Mouse (Mus musculus) lung, postnatal 0 days (tissue): ENCODE results near the gene Smim12. TPM values are rescaled to one million over a fixed set of nuclear protein-coding genes. Genes with fewer than 3 reads are reported as not detected.

Experiments used
- ATAC-seq: fragments of 200-750 bp; cut with Nextera tagmentation; 2 replicates; pipeline ENCODE4 v1.8.0; 2017; ENCODE audit warnings: moderate library complexity
- DNase-seq: peaks from one replicate; pipeline ENCODE4 v3.0.0-alpha.2; 2016; ENCODE audit warnings: low spot score
- H3K27ac ChIP-seq: fragments of 300-500 bp; sonication (generic); 2 replicates; pipeline ENCODE4 v1.5.1; 2014; ENCODE audit warnings: antibody characterized with exemption, mild to moderate bottlenecking, low read length, mixed read lengths
- H3K27me3 ChIP-seq: fragments of 300-500 bp; sonication (generic); replicated peaks from 2 replicates; pipeline ENCODE4 v1.6.1; 2014; ENCODE audit warnings: low read length, mixed read lengths; ENCODE audit not compliant: insufficient read depth
- H3K36me3 ChIP-seq: fragments of 300-500 bp; sonication (generic); 2 replicates; pipeline ENCODE4 v1.6.1; 2014; ENCODE audit warnings: low read length, mixed read lengths; ENCODE audit not compliant: insufficient read depth
- H3K4me1 ChIP-seq: fragments of 300-500 bp; sonication (generic); 2 replicates; pipeline ENCODE4 v1.6.1; 2014; ENCODE audit warnings: antibody characterized with exemption, low read depth, low read length, mixed read lengths; ENCODE audit not compliant: insufficient read depth
- H3K4me2 ChIP-seq: fragments of 300-500 bp; sonication (generic); replicated peaks from 2 replicates; pipeline ENCODE4 v1.6.1; 2014; ENCODE audit warnings: low read depth, mild to moderate bottlenecking, low read length, moderate library complexity, mixed read lengths
- H3K4me3 ChIP-seq: fragments of 300-500 bp; sonication (generic); 2 replicates; pipeline ENCODE4 v1.5.1; 2014; ENCODE audit warnings: low read depth, low read length
- H3K9ac ChIP-seq: fragments of 300-500 bp; sonication (generic); replicated peaks from 2 replicates; pipeline ENCODE4 v1.6.1; 2014; ENCODE audit warnings: low read depth, mild to moderate bottlenecking
- H3K9me3 ChIP-seq: fragments of 300-500 bp; sonication (generic); 2 replicates; pipeline ENCODE4 v1.6.1; 2016; ENCODE audit warnings: low read length, mixed read lengths
- CTCF ChIP-seq: IDR thresholded peaks from 2 replicates; pipeline ENCODE4 v1.5.1; 2016; ENCODE audit warnings: antibody characterized with exemption, mild to moderate bottlenecking
- EP300 ChIP-seq: IDR thresholded peaks from 2 replicates; pipeline ENCODE4 v1.6.1; 2016; ENCODE audit warnings: antibody characterized with exemption, mild to moderate bottlenecking, control low read depth
- WGBS: fragments of 180-500 bp; shearing (Covaris S2); extraction: QIAGEN DNeasy Blood & Tissue Kit; methylation state at CpG from one replicate; pipeline ENCODE4 v1.1.7; 2014; 5-methylcytosine and 5-hydroxymethylcytosine counted together
- polyA plus RNA-seq: library from polyadenylated mRNA; unstranded; fragments of >200 nt; fragmentation: Nextera tagmentation; extraction: Ambion mirVana; gene quantifications from 2 replicates; pipeline ENCODE4 v1.2.1, GENCODE M21; 2015

Smim12 gene
- polyA plus RNA-seq, 1 experiment from 2014 or later, result 66.1 TPM

DNA sequence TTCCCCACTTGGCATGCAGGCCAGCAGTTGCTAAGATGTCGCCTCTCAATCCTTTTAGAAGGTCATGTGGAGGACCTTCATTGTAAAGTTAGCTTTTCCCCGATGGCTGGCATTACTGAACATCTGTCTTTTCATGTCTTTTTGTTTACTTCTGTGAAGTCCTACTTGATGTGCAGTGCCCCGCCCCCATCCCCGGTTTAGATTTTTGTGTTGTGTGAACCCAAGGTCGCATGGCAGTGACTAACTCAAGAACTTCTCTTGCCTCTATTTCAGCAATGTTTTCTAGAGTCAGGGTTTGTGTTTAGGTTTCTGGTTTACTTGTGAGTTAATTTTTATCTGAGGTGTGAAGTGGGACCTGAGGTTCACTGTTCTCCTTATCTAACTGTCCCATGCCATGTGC is 49.0 kb downstream of the Smim12 start:
- WGBS, result 50% methylated on average over 5 of the region's 5 CpGs
- no peak overlapping the region for H3K27ac ChIP-seq
- no peak overlapping the region for H3K4me2 ChIP-seq
- TF ChIP-seq EP300 (no peak), CTCF (no peak)
- H3K9me3 ChIP-seq, result no peaks in the 10 kb centered on the region
- no peak overlapping the region for H3K9ac ChIP-seq
- DNase-seq, result no peak
- no peaks in the 10 kb centered on the region for H3K27me3 ChIP-seq
- no peak for ATAC-seq
- no peaks in the 10 kb centered on the region for H3K4me1 ChIP-seq
- H3K36me3 ChIP-seq, result no peaks in the 10 kb centered on the region
- H3K4me3 ChIP-seq, result no peak overlapping the region

Other genes starting within 250 kb of the Smim12 start
- gene Sfpq, start 222.5 kb upstream of the Smim12 start, polyA plus RNA-seq, result 51.1 and 63.3 TPM in 2 replicates
- gene Zmym1, start 182.6 kb upstream of the Smim12 start, polyA plus RNA-seq, result 6.4 and 8.1 TPM in 2 replicates
- 5.8 and 9.2 TPM in 2 replicates for gene Zmym6, start 166.4 kb upstream of the Smim12 start, polyA plus RNA-seq
- 19.7 and 27.7 TPM in 2 replicates for gene Tmem35b, start 120.1 kb upstream of the Smim12 start, polyA plus RNA-seq
- gene Dlgap3, start 74.6 kb upstream of the Smim12 start, polyA plus RNA-seq, result 0.10 and 0.18 TPM in 2 replicates
- gene Gja4, start 70.3 kb downstream of the Smim12 start, polyA plus RNA-seq, result 56.9 and 58.3 TPM in 2 replicates
- gene Gjb3, start 87.1 kb downstream of the Smim12 start, polyA plus RNA-seq, result 2.9 and 3.3 TPM in 2 replicates
- 0.27 and 0.31 TPM in 2 replicates for gene Gjb4, start 110.3 kb downstream of the Smim12 start, polyA plus RNA-seq
- gene Gjb5, start 114.4 kb downstream of the Smim12 start, polyA plus RNA-seq, result 1.7 and 1.9 TPM in 2 replicates